Mouse (Mus musculus) liver, embryonic 14.5 days (tissue): ENCODE measurements around the gene Ap5s1. TPM values are rescaled to one million over a fixed set of nuclear protein-coding genes. Genes with fewer than 3 reads are reported as not detected.
A peak's percentile ranks its signal among the peaks of the same experiment; 100 is the strongest.

Source experiments
- ATAC-seq: fragments of 200-750 bp; cut with Nextera tagmentation; 2 replicates; pipeline ENCODE4 v1.8.0; 2017; ENCODE audit warnings: moderate number of reproducible peaks, mild to moderate bottlenecking, moderate library complexity; ENCODE audit not compliant: insufficient read depth
- DNase-seq, 3 experiments: peaks; one replicate each; pipeline ENCODE4 v3.0.0-alpha.2; 2012 to 2013; ENCODE audit warnings: low read depth in 3 of 3, low spot score in 3 of 3
- H3K27ac ChIP-seq: fragments of 300-500 bp; sonication (generic); 2 replicates; pipeline ENCODE4 v1.5.1; 2014; ENCODE audit warnings: moderate library complexity, mild to moderate bottlenecking, control low read depth, inconsistent platforms
- H3K27me3 ChIP-seq: fragments of 300-500 bp; sonication (generic); 2 replicates; pipeline ENCODE4 v1.6.1; 2014; ENCODE audit warnings: mild to moderate bottlenecking, low read length, moderate library complexity; ENCODE audit not compliant: control insufficient read depth, insufficient read depth
- H3K36me3 ChIP-seq: fragments of 300-500 bp; sonication (generic); replicated peaks from 2 replicates; pipeline ENCODE4 v1.6.1; 2014; ENCODE audit warnings: low read depth; ENCODE audit not compliant: control insufficient read depth, insufficient read depth
- H3K4me1 ChIP-seq, 2 experiments: fragments of 200-500 bp in 1 of 2; fragments of 300-500 bp in 1 of 2; sonication (generic) in 1 of 2; replicated peaks; 2 replicates each; pipeline ENCODE4 v1.6.1; 2012 to 2014; ENCODE audit warnings: antibody characterized with exemption in 1 of 2, inconsistent platforms in 1 of 2, low read length in 1 of 2; ENCODE audit not compliant: control insufficient read depth in 2 of 2, insufficient read depth in 2 of 2
- H3K4me2 ChIP-seq: fragments of 300-500 bp; sonication (generic); 2 replicates; pipeline ENCODE4 v1.6.1; 2014; ENCODE audit warnings: low read depth, mild to moderate bottlenecking, control low read depth, moderate library complexity
- H3K4me3 ChIP-seq, 2 experiments: fragments of 200-500 bp in 1 of 2; fragments of 300-500 bp in 1 of 2; sonication (generic) in 1 of 2; 2 replicates each; pipeline ENCODE4 v1.5.1; 2012 to 2014; ENCODE audit warnings: low read depth in 2 of 2, low read length in 2 of 2, mild to moderate bottlenecking in 2 of 2, control low read depth in 1 of 2, inconsistent platforms in 1 of 2, moderate library complexity in 1 of 2; ENCODE audit not compliant: insufficient read depth in 1 of 2
- H3K9ac ChIP-seq: fragments of 300-500 bp; sonication (generic); replicated peaks from 2 replicates; pipeline ENCODE4 v1.6.1; 2014; ENCODE audit warnings: mild to moderate bottlenecking, control low read depth, moderate library complexity
- H3K9me3 ChIP-seq: fragments of 300-500 bp; sonication (generic); 2 replicates; pipeline ENCODE4 v1.6.1; 2016; ENCODE audit warnings: low read length, mixed read lengths; ENCODE audit not compliant: control insufficient read depth
- CTCF ChIP-seq: IDR thresholded peaks from 2 replicates; pipeline ENCODE4 v1.5.1; 2016; ENCODE audit warnings: antibody characterized with exemption, low read depth, control low read depth
- EP300 ChIP-seq: IDR thresholded peaks from 2 replicates; pipeline ENCODE4 v1.6.1; 2016; ENCODE audit warnings: antibody characterized with exemption, low read depth
- WGBS: fragments of 180-500 bp; shearing (Covaris S2); extraction: QIAGEN DNeasy Blood & Tissue Kit; methylation state at CpG from one replicate; pipeline ENCODE4 v1.1.7; 2014; ENCODE audit not compliant: insufficient replicate concordance; 5-methylcytosine and 5-hydroxymethylcytosine counted together
- polyA plus RNA-seq, 2 experiments: library from polyadenylated mRNA; depleted of rRNA in 1 of 2; stranded (reverse) in 1 of 2; unstranded in 1 of 2; fragments of >200 nt; fragmentation: Nextera tagmentation in 1 of 2; extraction: Ambion mirVana in 1 of 2; gene quantifications; 2 replicates each; pipeline versions ENCODE4 v1.2.1 to v1.2.3; 2012 to 2014

Ap5s1 gene
- polyA plus RNA-seq, 2 experiments, result 13.1 to 20.0 TPM

- DNase-seq (no peak), ATAC-seq (no peak)
- WGBS, result 82% methylated on average over 9 of the region's 9 CpGs
- no peaks in the 10 kb centered on the region for H3K9me3 ChIP-seq
- peaks cover 24 to 30% of the 10 kb centered on the region in 2 experiments for H3K4me1 ChIP-seq
- H3K27me3 ChIP-seq, result peaks cover 16% of the 10 kb centered on the region
- peak overlapping the region; percentile 12; the same call in 1 of the 2 replicates for H3K9ac ChIP-seq
- no peak overlapping the region for H3K27ac ChIP-seq
- no peaks in the 10 kb centered on the region; the same call in 1 of the 2 replicates for H3K36me3 ChIP-seq
- peak overlapping the region; percentile 80 to 92 for H3K4me3 ChIP-seq
- H3K4me2 ChIP-seq, result peak overlapping the region; percentile 96
- no peak for TF ChIP-seq EP300
- TF ChIP-seq CTCF, result no peak
Measured at GRCm38 (mm10) chr2:131177932-131178331, 28.9 kb upstream of the Ap5s1 start.

GRCm38 (mm10) chr2:131178828-131179245 lies 28.0 kb upstream of the Ap5s1 start:
- TF ChIP-seq CTCF (no peak), EP300 (no peak)
- Histone ChIP-seq H3K27me3 (peaks cover 7% of the 10 kb centered on the region), H3K27ac (no peak overlapping the region), H3K4me2 (peak overlapping the region; percentile 96), H3K4me3 (peak overlapping the region; percentile 80 to 92), H3K9ac (peak overlapping the region; percentile 87), H3K36me3 (no peaks in the 10 kb centered on the region; the same call in 1 of the 2 replicates), H3K4me1 (peaks cover 24 to 30% of the 10 kb centered on the region in 2 experiments), H3K9me3 (no peaks in the 10 kb centered on the region)
- no peak for DNase-seq
- WGBS, result 48% methylated on average over 26 of the region's 26 CpGs
- peak; percentile 0; the same call in 1 of the 2 replicates for ATAC-seq

GRCm38 (mm10) chr2:131179246-131179886 lies 27.5 kb upstream of the Ap5s1 start:
- Histone ChIP-seq H3K4me3 (peak overlapping the region; percentile 80 to 92), H3K27ac (peak overlapping the region; percentile 82), H3K36me3 (no peaks in the 10 kb centered on the region; the same call in 1 of the 2 replicates), H3K27me3 (peaks cover 1% of the 10 kb centered on the region), H3K9ac (peak overlapping the region; percentile 87), H3K4me2 (peak overlapping the region; percentile 96), H3K4me1 (peaks cover 24 to 27% of the 10 kb centered on the region in 2 experiments), H3K9me3 (no peaks in the 10 kb centered on the region)
- under 1% methylated on average over 67 of the region's 67 CpGs for WGBS
- DNase-seq (peak in 1 of 3 experiments; percentile 37), ATAC-seq (peak; percentile 71)
- TF ChIP-seq CTCF (peak; percentile 9; the same call in 1 of the 2 replicates), EP300 (no peak)

GRCm38 (mm10) chr2:131179990-131180587 lies 26.8 kb upstream of the Ap5s1 start, which contains the start of gene Cenpb:
Gene Cenpb, minus strand, starts transcription at chr2:131180067.
- ATAC-seq, result peak; percentile 85
- H3K27ac ChIP-seq, result peak within 1 kb of the TSS; percentile 82

GRCm38 (mm10) chr2:131186343-131186742 lies 20.5 kb upstream of the Ap5s1 start:
- peak overlapping the region; percentile 98 for H3K4me2 ChIP-seq
- no peaks in the 10 kb centered on the region for H3K9me3 ChIP-seq
- DNase-seq, result no peak
- peak overlapping the region; percentile 95 for H3K9ac ChIP-seq
- H3K36me3 ChIP-seq, result peaks cover 31% of the 10 kb centered on the region
- ATAC-seq, result peak; percentile 50
- TF ChIP-seq CTCF (no peak), EP300 (no peak)
- H3K4me3 ChIP-seq, result peak overlapping the region; percentile 64 to 78
- no peaks in the 10 kb centered on the region for H3K27me3 ChIP-seq
- peaks cover 27 to 34% of the 10 kb centered on the region in 2 experiments for H3K4me1 ChIP-seq
- H3K27ac ChIP-seq, result peak overlapping the region; percentile 90
- WGBS, result 6% methylated on average over 14 of the region's 14 CpGs

More at GRCm38 (mm10) chr2:131179990-131180587, 26.8 kb upstream of the Ap5s1 start, which contains the start of gene Cenpb:
- no peaks in the 10 kb centered on the region for H3K27me3 ChIP-seq
- H3K9me3 ChIP-seq, result no peaks in the 10 kb centered on the region
- H3K4me1 ChIP-seq, result peaks cover 21 to 25% of the 10 kb centered on the region in 2 experiments
- TF ChIP-seq CTCF (peak; percentile 68), EP300 (peak; percentile 20; the same call in 1 of the 2 replicates)
- 3% methylated on average over 52 of the region's 57 CpGs for WGBS
- peak within 1 kb of the TSS; percentile 96 for H3K4me2 ChIP-seq
- peak within 1 kb of the TSS; percentile 80 to 92 for H3K4me3 ChIP-seq
- peak in 2 of 3 experiments; percentile 64 to 66 for DNase-seq
- H3K36me3 ChIP-seq, result no peaks in the 10 kb centered on the region; the same call in 1 of the 2 replicates
- peak within 1 kb of the TSS; percentile 87 for H3K9ac ChIP-seq
